Mouse (Mus musculus): ENCODE results near the gene Camk1d. TPM values are rescaled to one million over a fixed set of nuclear protein-coding genes. Genes with fewer than 3 reads are reported as not detected.

Camk1d gene
- polyA plus RNA-seq, 1 experiment from 2014 or later: 2.4 TPM

DNA sequence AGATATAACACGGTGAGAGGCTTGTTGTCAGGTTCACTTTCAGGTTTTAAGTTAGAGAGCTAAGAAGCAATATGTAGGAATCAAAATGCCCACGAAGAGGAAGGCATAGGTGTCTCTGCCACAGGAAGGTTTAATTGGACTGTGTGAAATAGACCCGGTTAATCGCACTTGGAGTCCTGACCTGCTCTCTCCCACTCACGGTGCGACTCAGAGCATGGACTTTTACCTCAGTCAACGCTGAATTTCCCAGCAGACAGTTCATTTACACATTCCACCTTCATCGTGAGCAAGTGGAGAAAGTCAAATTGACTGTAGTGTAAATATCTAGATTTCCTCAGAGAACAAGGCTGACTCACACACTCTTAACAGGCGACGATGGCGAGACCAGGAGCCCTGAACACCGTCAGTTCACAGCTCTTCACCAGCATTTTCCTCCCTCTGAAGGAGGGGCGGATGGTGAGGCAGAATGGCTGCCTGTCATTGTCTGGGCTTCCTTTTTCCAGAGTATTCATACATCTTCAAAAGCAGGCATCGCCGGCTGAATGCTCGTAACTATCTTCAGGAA, 255.6 kb downstream of the Camk1d start:
- no peak for ATAC-seq (replicated peaks; ENCODE audit: insufficient number of reproducible peaks, insufficient read depth, low FRiP score, low read depth)
- no peaks in the 10 kb centered on the region for H3K9me3 ChIP-seq (replicated peaks)
- 55% methylated on average over 16 of the region's 16 CpGs for WGBS
- no peaks in the 10 kb centered on the region for H3K36me3 ChIP-seq
- H3K4me2 ChIP-seq: no peak overlapping the region
- H3K27ac ChIP-seq: peak overlapping the region; percentile 4
- H3K4me1 ChIP-seq (replicated peaks): peaks cover 24% of the 10 kb centered on the region
- H3K27me3 ChIP-seq: no peaks in the 10 kb centered on the region
- H3K4me3 ChIP-seq: no peak overlapping the region
- H3K9ac ChIP-seq: no peak overlapping the region

DNA sequence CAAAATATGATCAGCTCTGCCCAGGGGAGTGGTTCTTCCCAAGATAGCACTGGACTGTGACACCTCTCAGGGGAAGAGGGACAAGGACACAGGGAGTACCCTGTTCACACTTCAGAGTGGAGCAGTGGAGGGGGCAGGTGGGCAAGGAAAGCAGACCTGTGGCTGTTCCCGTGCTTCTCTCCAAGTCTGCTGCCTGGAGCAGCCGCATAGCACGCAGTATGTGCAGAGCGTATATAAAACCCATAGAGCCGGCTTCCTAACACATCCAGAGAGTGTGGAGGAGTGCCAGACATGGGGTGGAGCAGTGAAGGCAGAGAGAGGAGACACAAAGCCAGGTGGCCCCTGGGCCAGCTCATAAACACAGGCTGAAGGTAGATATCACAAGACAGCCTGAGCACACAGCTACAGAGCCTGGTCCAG, 256.2 kb downstream of the Camk1d start:
- no peak overlapping the region for H3K4me3 ChIP-seq
- no peaks in the 10 kb centered on the region for H3K9me3 ChIP-seq (replicated peaks)
- WGBS: 51% methylated on average over 5 of the region's 5 CpGs
- H3K4me1 ChIP-seq (replicated peaks): peaks cover 24% of the 10 kb centered on the region
- H3K36me3 ChIP-seq: no peaks in the 10 kb centered on the region
- no peak overlapping the region for H3K9ac ChIP-seq
- no peak overlapping the region for H3K4me2 ChIP-seq
- peak; percentile 57; the same call in 1 of the 2 replicates for ATAC-seq (replicated peaks; ENCODE audit: insufficient number of reproducible peaks, insufficient read depth, low FRiP score, low read depth)
- H3K27ac ChIP-seq: peak overlapping the region; percentile 4
- no peaks in the 10 kb centered on the region for H3K27me3 ChIP-seq

DNA sequence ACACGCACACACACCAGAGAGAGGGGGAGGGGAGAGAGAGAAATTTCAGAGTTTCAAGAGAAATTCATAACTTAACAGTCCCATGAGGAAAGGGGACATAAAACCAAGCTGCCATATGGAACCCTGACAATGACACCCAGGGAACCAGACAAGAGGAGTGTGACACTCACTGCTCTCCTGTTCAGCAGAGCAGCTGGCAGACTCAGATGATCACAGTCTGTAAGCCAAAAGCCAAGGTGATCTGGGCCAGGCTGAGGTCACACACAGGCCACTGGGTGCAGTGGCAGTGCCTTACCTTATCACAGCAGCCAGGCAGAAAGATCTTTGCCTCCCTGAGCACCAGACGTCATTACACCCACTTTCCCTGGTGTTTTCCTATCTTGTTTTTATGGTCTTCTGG, 258.2 kb downstream of the Camk1d start:
- no peaks in the 10 kb centered on the region for H3K9me3 ChIP-seq (replicated peaks)
- H3K27ac ChIP-seq: no peak overlapping the region
- no peak overlapping the region for H3K4me2 ChIP-seq
- H3K4me1 ChIP-seq (replicated peaks): peaks cover 24% of the 10 kb centered on the region
- H3K9ac ChIP-seq: no peak overlapping the region
- H3K36me3 ChIP-seq: no peaks in the 10 kb centered on the region
- no peak overlapping the region for H3K4me3 ChIP-seq
- no peaks in the 10 kb centered on the region for H3K27me3 ChIP-seq
- no peak for ATAC-seq (replicated peaks; ENCODE audit: insufficient number of reproducible peaks, insufficient read depth, low FRiP score, low read depth)
- WGBS: 24% methylated on average over 1 of the region's 2 CpGs

DNA sequence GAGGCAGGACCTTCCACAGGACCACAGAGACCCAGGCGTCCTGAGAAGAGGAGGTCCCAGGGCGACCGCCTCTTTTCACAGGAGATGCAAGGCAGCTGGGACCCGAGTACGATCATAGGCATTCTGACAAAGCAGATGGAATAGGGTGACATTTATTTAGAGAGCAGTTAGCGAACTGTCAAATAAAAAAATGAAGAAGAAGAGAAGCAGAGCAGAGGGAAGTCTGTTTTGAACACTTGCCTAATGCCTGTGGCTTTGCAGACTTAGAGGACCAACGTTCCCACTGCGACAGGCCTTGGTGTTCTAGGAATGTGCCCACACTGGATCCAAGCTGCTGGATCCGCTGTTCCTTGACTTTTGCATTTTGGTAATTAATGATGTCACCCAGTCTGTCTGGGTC, 259.5 kb downstream of the Camk1d start:
- H3K4me2 ChIP-seq: no peak overlapping the region
- H3K9me3 ChIP-seq (replicated peaks): no peaks in the 10 kb centered on the region
- WGBS: 60% methylated on average over 9 of the region's 9 CpGs
- H3K27ac ChIP-seq: no peak overlapping the region
- H3K27me3 ChIP-seq: no peaks in the 10 kb centered on the region
- no peak overlapping the region for H3K4me3 ChIP-seq
- peaks cover 24% of the 10 kb centered on the region for H3K4me1 ChIP-seq (replicated peaks)
- H3K9ac ChIP-seq: no peak overlapping the region
- ATAC-seq (replicated peaks; ENCODE audit: insufficient number of reproducible peaks, insufficient read depth, low FRiP score, low read depth): no peak
- H3K36me3 ChIP-seq: no peaks in the 10 kb centered on the region

- Histone ChIP-seq H3K27ac (no peak overlapping the region), H3K9ac (no peak overlapping the region), H3K36me3 (no peaks in the 10 kb centered on the region), H3K4me2 (no peak overlapping the region), H3K9me3 (replicated peaks) (no peaks in the 10 kb centered on the region), H3K4me3 (no peak overlapping the region), H3K27me3 (no peaks in the 10 kb centered on the region), H3K4me1 (replicated peaks) (peaks cover 5% of the 10 kb centered on the region; the same call in 1 of the 2 replicates)
- 92% methylated on average over 2 of the region's 2 CpGs for WGBS
- no peak for ATAC-seq (replicated peaks; ENCODE audit: insufficient number of reproducible peaks, insufficient read depth, low FRiP score, low read depth)
These were observed 262.7 kb downstream of the Camk1d start for GRCm38 (mm10) chr2:5451654-5452053.

DNA sequence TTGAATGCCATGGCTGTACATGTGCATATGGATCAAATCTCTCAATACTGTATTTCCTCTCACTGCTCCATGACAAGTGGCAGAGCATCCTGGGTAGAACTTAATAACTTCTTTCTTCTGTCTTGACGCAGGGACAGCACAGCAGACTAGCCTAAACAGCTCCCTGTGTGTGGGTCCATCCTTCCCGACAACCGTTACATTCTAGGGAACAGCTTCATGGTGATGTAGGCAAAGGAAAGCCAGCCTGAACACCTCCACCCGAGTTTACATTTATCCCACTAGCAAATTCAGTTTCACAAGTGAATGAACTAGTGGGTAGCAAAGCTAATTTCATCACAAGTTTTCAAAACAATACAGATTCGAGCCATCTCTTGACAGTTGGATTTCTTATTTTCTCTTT, 269.0 kb downstream of the Camk1d start:
- Histone ChIP-seq H3K9me3 (replicated peaks) (no peaks in the 10 kb centered on the region), H3K27ac (no peak overlapping the region), H3K36me3 (no peaks in the 10 kb centered on the region), H3K4me2 (no peak overlapping the region), H3K4me3 (no peak overlapping the region), H3K27me3 (no peaks in the 10 kb centered on the region), H3K4me1 (replicated peaks) (no peaks in the 10 kb centered on the region), H3K9ac (no peak overlapping the region)
- 82% methylated on average over 5 of the region's 5 CpGs for WGBS
- no peak for ATAC-seq (replicated peaks; ENCODE audit: insufficient number of reproducible peaks, insufficient read depth, low FRiP score, low read depth)

- 41% methylated on average over 2 of the region's 2 CpGs for WGBS
- Histone ChIP-seq H3K9ac (no peak overlapping the region), H3K4me1 (replicated peaks) (no peaks in the 10 kb centered on the region), H3K36me3 (no peaks in the 10 kb centered on the region), H3K4me3 (no peak overlapping the region), H3K4me2 (no peak overlapping the region), H3K9me3 (replicated peaks) (no peaks in the 10 kb centered on the region), H3K27me3 (no peaks in the 10 kb centered on the region), H3K27ac (no peak overlapping the region)
- ATAC-seq (replicated peaks; ENCODE audit: insufficient number of reproducible peaks, insufficient read depth, low FRiP score, low read depth): no peak
These were observed 276.6 kb downstream of the Camk1d start for GRCm38 (mm10) chr2:5437690-5438089.

- no peak overlapping the region for H3K9ac ChIP-seq
- 77% methylated on average over 16 of the region's 16 CpGs for WGBS
These were observed 278.6 kb downstream of the Camk1d start for GRCm38 (mm10) chr2:5435587-5436253.

DNA sequence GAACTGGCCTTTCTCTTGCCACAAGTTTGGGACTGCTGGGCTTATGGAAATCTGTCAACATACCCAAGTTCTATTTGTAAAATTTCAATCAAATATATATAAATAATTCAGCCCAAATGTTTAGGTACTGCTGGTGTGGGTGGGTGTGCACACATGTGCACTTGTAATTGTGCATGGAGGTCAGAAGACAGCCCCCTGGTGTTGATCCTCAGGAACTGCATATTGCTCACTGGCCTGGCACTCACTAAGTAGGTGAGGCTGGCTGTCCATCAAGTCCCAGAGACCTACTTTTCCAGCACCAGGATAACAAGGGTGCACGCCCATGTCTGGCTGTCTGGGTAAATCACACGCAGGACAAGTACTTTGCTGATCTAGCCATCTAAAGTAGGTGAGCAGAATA, 283.0 kb downstream of the Camk1d start:
- 47% methylated on average over 2 of the region's 2 CpGs for WGBS
- Histone ChIP-seq H3K36me3 (no peaks in the 10 kb centered on the region), H3K27ac (no peak overlapping the region), H3K4me3 (no peak overlapping the region), H3K9me3 (replicated peaks) (no peaks in the 10 kb centered on the region), H3K4me2 (no peak overlapping the region), H3K4me1 (replicated peaks) (0 out of 2 replicates have a peak, but pooled peaks cover 3% of the 10 kb centered on the region), H3K27me3 (no peaks in the 10 kb centered on the region), H3K9ac (no peak overlapping the region)
- ATAC-seq (replicated peaks; ENCODE audit: insufficient number of reproducible peaks, insufficient read depth, low FRiP score, low read depth): no peak

More at GRCm38 (mm10) chr2:5435587-5436253, 278.6 kb downstream of the Camk1d start:
- ATAC-seq (replicated peaks; ENCODE audit: insufficient number of reproducible peaks, insufficient read depth, low FRiP score, low read depth): no peak
- Histone ChIP-seq H3K4me2 (no peak overlapping the region), H3K9me3 (replicated peaks) (no peaks in the 10 kb centered on the region), H3K27me3 (no peaks in the 10 kb centered on the region), H3K4me3 (no peak overlapping the region), H3K27ac (no peak overlapping the region), H3K4me1 (replicated peaks) (no peaks in the 10 kb centered on the region), H3K36me3 (no peaks in the 10 kb centered on the region)

GRCm38 (mm10) chr2:5429921-5430320, 284.4 kb downstream of the Camk1d start:
- no peak for ATAC-seq (replicated peaks; ENCODE audit: insufficient number of reproducible peaks, insufficient read depth, low FRiP score, low read depth)
- whole genome bisulfite sequencing: 56% methylated on average over 8 of the region's 8 CpGs
- H3K36me3 ChIP-seq: no peaks in the 10 kb centered on the region
- no peak overlapping the region for H3K4me2 ChIP-seq
- no peaks in the 10 kb centered on the region for H3K9me3 ChIP-seq (replicated peaks)
- no peak overlapping the region for H3K27ac ChIP-seq
- H3K4me3 ChIP-seq: no peak overlapping the region
- H3K27me3 ChIP-seq: no peaks in the 10 kb centered on the region
- no peak overlapping the region for H3K9ac ChIP-seq
- 0 out of 2 replicates have a peak, but pooled peaks cover 3% of the 10 kb centered on the region for H3K4me1 ChIP-seq (replicated peaks)

DNA sequence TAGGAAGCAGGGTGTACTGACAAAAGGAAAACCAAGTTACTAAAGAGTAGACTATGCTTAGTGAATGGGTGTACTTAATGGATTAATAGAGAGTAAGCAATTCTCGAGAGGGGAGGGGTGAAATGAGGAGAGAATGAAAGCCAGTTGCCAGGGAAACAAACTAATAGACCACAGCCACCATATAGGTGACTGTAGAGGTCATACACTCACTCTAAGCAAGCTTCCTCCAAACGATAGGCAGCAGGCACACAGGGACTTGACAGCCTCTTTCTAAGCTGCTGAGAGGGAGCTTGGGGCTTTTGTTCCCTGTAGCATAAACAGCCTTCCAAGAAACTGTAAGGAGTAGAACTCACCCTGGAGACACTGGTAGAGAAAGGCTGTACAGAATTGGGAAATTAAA, 288.2 kb downstream of the Camk1d start:
- Histone ChIP-seq H3K27ac (no peak overlapping the region), H3K4me3 (no peak overlapping the region), H3K36me3 (no peaks in the 10 kb centered on the region), H3K9ac (no peak overlapping the region), H3K9me3 (replicated peaks) (no peaks in the 10 kb centered on the region), H3K27me3 (no peaks in the 10 kb centered on the region), H3K4me2 (no peak overlapping the region), H3K4me1 (replicated peaks) (0 out of 2 replicates have a peak, but pooled peaks cover 3% of the 10 kb centered on the region)
- 42% methylated on average over 2 of the region's 2 CpGs for WGBS
- no peak for ATAC-seq (replicated peaks; ENCODE audit: insufficient number of reproducible peaks, insufficient read depth, low FRiP score, low read depth)

DNA sequence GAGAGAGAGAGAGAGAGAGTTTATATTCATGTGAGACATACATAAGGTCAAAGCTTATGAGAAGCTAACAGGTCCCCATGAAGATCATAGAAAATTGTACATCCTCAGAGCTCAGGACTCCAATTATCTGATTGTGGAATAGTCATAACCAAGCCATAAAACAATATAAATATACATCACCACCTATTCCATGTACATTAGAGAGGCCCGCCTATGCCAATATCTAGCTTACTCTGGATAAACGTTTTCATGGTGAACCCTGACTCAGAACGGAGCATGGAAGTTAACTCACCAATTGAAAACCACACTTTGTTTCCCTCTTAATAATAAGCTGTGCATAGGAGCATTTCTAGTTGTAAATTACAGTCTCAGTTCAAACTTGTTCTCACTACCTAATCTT, 288.7 kb downstream of the Camk1d start:
- Histone ChIP-seq H3K36me3 (no peaks in the 10 kb centered on the region), H3K27ac (no peak overlapping the region), H3K9ac (no peak overlapping the region), H3K4me2 (no peak overlapping the region), H3K4me3 (no peak overlapping the region), H3K9me3 (replicated peaks) (no peaks in the 10 kb centered on the region), H3K27me3 (no peaks in the 10 kb centered on the region), H3K4me1 (replicated peaks) (0 out of 2 replicates have a peak, but pooled peaks cover 3% of the 10 kb centered on the region)
- 78% methylated on average over 3 of the region's 3 CpGs for WGBS
- ATAC-seq (replicated peaks; ENCODE audit: insufficient number of reproducible peaks, insufficient read depth, low FRiP score, low read depth): no peak

All from heart, embryonic 15.5 days (tissue).